Mouse (Mus musculus): Measurements from ENCODE around the gene Fgf18.

Gene Fgf18

DNA sequence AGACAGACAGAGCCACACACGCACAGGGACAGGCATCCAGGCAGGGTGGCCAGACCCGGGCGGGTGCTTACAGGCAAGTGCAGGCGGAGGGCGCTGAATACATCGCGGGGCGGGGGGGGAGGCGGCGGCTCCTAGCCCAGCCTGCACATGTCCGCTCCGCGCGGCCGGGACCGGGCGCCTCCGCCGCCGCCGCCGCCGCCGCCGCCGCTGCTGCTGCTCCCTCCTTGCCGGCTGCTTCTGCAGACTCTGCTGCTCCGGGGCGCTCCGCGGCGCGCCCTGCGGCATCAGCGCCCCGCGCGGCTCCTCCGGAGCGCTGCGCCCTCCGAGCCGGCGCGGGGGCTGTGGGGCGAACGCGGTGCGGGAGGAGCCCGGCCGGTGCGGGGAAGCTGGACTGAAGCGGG lies at the start of gene Fgf18:
TSS of gene Fgf18 (minus strand) at position 230 of the 401 bp plus-strand sequence.
- DNase-seq (ENCODE audit: low read depth, low spot score), result no peak

DNA sequence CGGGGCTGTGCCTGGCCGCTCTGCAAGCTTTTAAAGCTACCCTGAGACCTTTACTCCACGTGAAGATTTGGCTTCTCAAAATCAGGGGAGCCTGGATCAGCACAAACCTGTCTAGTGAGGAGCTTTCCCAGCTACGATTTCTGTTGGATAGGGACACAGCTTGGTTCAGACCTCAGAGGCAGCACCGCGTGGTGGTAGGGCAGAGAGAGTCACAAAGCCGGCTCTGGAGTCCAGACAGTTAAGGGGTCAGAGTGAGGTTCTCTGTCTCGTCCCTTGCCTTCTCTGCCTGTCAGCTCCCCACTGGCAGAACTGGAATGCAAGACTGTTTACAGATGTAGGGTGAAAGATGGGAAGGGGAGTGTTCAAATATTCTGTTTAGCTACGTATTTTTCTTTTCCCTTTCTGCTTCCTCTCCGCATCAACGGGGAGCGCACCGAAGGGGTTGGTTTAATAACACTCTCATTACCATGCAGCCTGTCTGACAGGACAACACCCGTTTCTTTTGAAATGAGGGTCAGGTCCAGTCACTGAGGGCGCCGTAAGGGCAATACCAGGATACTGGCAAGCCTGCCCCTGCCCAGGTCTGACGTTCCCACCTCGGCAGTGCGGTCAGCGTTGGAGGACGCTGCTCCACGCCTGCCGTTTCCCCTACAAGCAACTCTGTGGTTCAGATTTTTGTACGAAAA lies 49.4 kb upstream of the Fgf18 start:
- no peak for DNase-seq (ENCODE audit: low read depth, low spot score)

DNA sequence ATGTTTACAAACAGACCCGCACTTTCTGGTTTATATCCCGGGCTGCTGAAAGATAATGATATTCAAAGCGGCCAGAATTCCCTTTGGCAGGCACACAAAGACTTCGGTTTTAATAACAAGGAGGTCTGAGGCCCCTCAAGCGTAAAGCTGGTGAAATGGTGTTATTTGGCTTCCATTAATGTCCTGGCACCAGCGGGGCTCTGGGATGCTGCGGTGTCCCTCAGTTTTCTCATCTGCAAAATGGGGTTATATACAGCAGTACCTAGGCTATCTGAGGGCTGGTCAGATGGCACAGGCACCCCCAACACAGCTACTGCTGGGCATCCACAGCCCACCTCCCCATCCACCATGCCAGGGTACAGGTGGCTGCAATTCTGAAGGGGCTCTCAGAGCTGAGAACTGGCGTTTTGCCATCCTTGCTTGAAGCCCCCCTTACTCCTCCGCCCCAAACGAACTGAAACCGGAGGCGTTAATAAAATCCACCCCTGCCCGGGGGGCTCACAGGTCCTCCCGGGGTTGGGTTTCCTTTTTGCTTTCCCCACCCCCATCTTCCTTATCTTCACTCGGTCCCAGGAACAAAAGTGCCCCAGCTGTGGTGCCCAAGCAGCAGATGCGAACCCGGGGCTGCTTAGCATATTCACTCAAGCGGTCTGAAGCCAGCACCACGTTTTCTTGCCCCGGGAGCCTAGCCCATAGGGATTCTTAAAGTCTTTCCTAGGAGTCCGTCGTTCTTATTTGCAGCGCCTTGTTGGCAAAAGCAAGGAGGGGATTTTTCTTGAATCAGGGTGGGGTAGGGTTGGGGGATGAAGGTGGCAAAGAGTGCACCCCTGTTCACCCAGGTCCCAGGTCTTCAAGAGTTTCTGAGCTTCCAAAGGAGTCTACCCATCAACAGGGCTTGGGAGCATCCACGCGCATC lies 48.6 kb upstream of the Fgf18 start:
- no peak for DNase-seq (ENCODE audit: low read depth, low spot score)

DNA sequence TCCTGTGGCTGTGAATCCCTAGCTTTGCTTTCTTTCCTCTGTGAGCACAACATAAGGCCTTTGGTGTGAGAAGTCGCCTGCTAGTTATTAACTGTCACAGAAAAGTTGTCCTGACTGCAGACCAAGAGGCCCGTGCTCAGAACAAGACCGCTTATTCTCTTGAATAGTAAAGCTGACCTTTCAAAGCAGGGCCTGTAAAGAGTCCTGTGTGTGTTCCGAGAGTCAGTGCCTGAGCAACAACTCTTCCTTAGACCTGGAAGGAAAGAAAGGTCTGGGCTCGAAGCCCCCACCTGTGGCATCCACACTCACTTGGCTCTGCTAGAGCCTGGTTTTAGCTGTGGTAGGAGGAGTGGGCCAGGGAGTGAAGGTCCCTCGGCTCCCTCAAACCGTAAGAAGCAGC lies 47.9 kb upstream of the Fgf18 start:
- no peak for DNase-seq (ENCODE audit: low read depth, low spot score)

GRCm38 (mm10) chr11:33193695-33194094 lies 46.5 kb upstream of the Fgf18 start:
- no peak for DNase-seq (ENCODE audit: low read depth, low spot score)

DNA sequence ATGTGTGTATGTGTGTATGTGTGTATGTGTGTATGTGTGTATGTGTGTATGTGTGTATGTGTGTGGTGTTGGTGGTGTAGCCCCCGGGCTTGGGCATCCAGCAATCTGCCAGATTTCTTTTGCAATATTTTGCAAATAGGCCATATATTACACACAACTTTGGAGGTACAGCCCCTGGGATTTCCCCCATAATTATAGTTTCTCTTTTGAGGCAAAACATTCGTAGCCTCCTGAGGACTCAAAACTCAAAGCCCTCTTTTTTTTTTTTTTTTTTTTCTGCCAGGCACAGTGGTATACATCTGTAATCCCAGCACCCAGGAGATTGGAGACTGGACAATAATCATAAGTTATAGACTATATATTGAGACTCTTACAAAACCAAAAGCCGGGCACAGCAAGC lies 34.6 kb upstream of the Fgf18 start:
- DNase-seq (ENCODE audit: low read depth, low spot score), result no peak

- no peak for DNase-seq (ENCODE audit: low read depth, low spot score)
Observed at GRCm38 (mm10) chr11:33180701-33181116, 33.5 kb upstream of the Fgf18 start.

GRCm38 (mm10) chr11:33179802-33180201 lies 32.6 kb upstream of the Fgf18 start:
- no peak for DNase-seq (ENCODE audit: low read depth, low spot score)

DNA sequence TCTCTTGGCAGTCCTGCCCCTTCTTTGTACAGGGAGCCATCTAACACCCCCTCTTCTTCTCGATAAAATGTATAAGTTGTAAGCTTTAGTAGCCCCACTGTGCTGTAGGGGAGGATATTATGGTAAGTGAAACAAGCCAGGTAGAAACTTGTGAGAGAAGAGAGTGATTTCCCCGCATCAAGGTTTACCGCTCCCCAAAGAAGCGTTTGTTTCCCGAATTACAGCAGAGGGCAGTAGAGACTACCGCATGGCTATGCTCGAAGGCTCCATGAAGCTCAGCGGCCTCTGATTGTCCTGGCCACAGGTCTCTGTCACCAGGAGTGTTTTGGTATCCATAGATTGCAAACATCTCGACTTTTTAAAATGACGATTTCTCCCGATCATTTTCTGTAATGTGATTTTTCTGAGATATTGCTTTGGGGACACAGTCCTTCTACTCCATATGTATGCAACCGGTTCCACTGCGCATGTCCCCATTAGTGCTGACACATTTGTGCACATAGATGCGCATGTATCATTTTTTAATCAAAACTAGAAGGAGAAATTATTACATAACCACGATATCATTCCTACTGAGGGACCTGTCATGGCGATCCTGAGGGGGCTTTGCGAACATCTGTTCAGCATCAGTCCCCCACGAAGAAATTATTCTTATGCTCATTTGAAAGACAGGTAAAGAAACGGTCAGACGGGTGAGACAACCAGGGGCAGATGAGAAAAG lies 29.5 kb upstream of the Fgf18 start:
- DNase-seq (ENCODE audit: low read depth, low spot score), result no peak

DNA sequence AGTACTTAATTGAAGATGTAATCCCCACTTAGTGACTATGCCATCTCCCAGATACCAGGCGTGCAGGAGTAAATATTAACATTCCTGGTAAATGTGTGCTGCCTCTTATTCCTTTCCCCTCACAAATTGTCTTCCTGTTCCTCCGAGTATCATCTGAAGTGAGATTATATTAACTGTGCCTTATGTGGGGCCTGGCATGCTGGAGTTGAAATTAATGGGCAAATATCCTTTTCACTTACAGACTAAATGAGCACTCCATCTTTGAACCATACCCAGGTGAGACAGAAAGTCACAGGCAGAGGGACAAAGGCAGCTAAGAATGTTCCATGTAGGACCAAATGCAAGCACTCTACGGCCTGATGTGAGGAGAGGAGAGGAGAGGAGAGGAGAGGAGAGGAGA lies 28.6 kb upstream of the Fgf18 start:
- no peak for DNase-seq (ENCODE audit: low read depth, low spot score)

GRCm38 (mm10) chr11:33170489-33170888 lies 23.3 kb upstream of the Fgf18 start:
- no peak for DNase-seq (ENCODE audit: low read depth, low spot score)

GRCm38 (mm10) chr11:33162998-33163506 lies 15.9 kb upstream of the Fgf18 start, which contains the start of gene Npm1:
Gene Npm1, minus strand, starts transcription at chr11:33163206.
- peak; percentile 100 for DNase-seq (ENCODE audit: low read depth, low spot score)

GRCm38 (mm10) chr11:33162211-33162997 lies 15.2 kb upstream of the Fgf18 start:
- peak; percentile 82 for DNase-seq (ENCODE audit: low read depth, low spot score)

DNA sequence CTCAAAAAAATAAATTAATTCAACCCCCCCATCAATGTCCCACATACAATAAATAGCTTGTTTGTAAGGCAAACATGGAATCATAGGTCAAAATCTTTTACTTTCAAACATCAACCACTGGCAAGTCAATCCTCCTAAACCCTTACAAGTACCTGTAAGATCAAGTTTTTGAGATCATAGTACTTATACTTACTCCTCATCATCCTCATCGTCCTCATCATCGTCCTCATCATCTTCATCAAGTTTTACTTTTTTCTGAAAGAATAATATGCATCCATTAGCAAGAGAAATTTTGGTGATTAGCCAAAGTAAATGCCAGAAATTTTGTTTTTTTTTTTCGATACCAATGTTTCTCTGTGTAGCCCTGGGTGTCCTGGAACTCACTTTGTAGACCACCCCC lies 12.5 kb upstream of the Fgf18 start:
- no peak for DNase-seq (ENCODE audit: low read depth, low spot score)

- DNase-seq (ENCODE audit: low read depth, low spot score), result no peak
Observed at GRCm38 (mm10) chr11:33157453-33158196, 10.4 kb upstream of the Fgf18 start.

DNA sequence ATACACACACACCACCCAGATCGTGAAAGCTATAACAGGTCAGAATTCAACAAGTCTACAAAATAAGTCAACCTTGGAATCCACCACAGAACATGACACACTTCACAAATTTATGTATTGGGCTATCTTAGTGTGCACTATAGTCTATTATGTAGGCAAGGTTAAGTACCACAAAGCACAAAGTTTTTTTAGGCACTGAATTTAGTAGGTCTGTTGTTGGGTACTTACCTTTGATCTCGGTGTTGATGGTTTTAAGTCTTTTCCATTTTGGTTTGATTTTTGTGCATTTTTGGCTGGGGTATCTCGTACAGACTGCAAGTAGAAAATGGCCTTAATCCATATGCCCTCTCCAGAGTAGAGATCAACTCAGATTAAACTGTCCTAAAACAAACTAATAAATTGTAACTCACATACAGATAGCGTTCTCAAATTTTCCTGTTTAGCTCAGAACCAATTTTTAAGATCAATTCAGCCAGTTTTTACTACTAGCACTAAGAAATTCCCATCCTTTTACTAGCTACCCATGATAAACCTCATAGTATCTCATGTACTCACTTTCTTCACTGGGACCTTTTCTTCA lies 9.3 kb upstream of the Fgf18 start:
- no peak for DNase-seq (ENCODE audit: low read depth, low spot score)

DNA sequence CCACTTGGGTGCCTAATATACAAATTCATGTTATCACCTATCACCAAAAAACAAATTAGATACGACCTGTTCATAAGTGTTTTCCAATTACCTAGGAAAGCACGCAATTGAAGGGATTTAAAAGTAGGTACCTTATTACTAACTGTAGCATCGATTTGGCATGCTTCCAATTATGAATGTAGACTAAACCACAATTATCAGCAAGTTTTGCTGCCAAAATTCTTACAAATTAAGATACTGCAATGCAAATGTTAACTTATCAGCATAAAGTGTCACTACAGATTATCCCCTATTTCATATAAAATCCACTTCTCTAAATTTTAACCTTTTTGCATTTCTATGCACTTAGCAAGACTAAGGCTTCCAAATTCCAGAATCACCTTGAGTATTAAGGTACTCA lies 7.3 kb upstream of the Fgf18 start:
- no peak for DNase-seq (ENCODE audit: low read depth, low spot score)

DNA sequence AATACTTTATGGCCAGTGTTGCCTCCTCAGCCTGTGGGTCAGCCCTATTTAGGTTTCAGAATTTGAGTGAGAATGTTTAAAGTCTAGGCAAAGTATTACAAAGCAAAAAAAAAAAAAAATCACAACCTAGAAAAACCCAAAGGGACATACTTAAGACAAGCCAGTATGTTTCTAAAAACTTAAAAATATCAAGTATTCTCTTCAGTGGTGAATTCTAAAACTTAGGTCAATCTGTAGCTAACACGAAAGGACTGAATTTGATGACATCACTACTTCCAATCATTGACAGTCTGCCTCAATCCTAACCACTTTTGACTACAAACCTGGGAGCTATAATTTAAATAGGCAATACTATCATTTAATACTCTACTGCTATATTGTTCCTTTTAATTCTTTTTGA lies 5.8 kb upstream of the Fgf18 start:
- DNase-seq (ENCODE audit: low read depth, low spot score), result no peak

GRCm38 (mm10) chr11:33151780-33152145 lies 4.6 kb upstream of the Fgf18 start:
- DNase-seq (ENCODE audit: low read depth, low spot score), result no peak

DNA sequence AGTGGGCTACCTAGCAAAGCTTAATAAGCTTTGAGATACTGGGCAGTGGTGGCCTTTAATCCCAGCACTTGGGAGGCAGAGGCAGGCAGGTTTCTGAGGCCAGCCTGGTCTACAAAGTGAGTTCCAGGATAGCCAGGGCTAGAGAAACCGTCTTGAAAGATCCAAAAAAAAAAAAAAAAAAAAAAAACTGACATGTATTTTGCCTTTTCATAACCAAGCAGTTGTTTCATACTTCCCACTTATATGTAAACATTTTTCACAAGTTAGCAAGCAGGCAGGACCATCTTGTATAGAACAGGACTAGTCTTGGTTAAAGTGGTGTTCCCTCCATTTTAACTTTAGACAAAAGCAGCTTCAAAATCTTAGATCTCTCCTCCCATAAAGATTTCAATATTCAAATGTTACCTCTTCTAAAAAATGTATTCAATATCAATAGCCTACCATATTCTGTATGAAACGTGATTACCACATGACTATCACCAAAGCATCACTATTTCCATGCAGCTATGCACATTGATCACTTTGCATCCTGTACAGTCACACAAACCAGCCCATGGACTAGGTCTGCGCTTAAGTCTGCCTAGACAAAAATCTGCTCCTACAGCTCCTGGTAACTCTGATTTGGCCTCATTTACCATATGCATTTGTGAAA lies 4.1 kb upstream of the Fgf18 start:
- no peak for DNase-seq (ENCODE audit: low read depth, low spot score)

Data from forelimb bud, embryonic 11.5 days (tissue).